Mouse (Mus musculus) cerebellum, adult 8-10 months (tissue): Measurements from ENCODE around the gene Wfdc15b.

Source experiments
- DNase-seq: peaks from one replicate; pipeline ENCODE4 v3.0.0; 2022

The Wfdc15b gene

DNA sequence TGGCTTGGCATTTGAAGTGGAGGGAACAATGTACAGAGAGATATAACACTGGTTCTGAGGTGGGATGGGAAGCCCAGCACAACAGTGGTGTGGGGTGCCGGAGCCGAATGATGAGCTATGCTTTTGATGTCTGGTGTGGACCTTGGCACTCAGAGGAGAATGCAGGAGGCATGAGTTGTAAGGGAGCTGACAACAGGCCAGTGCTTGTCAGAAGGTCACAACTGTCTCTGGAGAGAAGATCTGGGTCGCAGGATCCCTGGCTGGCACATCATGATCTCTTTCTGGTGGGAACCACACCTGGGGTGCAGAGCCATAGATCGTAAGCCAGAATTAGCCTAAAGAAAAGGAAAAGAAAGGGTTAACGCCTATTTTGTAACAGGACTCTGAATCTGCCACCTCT lies 43.6 kb downstream of the Wfdc15b start:
- DNase-seq = no peak

DNA sequence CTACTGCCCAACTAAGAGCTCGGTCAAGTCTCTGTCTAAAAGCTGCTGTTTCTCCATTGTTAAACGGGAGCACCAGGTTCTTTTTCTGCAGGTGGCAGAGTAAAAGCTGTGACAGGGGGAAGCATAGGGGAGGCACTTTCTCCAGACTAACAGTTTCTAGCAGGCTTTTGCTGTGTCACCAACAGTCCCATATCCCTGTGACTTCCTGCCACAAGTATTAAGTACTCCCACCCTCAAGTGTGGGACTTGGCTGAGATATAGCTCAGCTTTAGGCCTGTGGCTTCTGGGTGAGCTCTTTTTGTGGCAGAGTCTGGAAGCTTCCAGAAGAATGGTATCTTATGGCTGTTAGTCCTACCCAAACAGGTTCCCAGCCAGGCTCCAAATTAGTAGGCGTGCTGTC lies 45.6 kb downstream of the Wfdc15b start:
- DNase-seq = no peak

DNA sequence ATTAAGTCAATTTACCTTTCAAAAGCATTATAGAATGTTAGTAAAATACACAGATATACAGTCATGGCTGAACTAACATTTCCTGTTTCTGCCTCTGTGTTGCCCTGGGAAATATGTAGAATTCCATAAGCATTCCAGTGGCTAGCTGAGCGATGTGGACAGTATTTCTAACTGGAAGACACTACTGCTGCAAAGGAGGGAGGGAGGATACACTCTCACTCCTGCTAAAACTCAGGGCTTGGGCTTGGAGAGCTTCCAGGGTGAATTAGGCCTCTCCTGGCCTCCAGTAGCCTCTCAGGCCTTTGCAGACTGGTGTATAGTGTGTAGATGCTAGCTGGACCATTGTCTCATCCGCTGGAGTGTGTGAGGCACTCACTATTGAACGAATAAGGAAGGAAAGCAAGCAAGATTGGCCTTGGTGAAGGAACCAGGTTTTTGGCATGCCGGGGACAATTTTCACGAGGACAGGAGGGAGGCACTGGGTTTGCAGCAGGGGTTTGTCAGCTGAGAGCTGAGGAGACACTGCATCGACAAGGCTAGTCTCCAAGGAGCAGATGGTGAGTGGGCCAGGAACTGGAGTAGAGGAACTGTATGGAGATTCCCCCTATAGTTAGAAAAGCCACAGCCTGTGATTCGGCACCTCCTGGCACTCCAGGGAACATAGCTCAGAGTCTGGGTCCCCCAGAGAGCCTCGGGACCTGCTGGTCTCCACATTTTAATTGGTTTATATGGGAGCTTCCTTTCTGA lies 46.6 kb downstream of the Wfdc15b start:
- DNase-seq = no peak

DNA sequence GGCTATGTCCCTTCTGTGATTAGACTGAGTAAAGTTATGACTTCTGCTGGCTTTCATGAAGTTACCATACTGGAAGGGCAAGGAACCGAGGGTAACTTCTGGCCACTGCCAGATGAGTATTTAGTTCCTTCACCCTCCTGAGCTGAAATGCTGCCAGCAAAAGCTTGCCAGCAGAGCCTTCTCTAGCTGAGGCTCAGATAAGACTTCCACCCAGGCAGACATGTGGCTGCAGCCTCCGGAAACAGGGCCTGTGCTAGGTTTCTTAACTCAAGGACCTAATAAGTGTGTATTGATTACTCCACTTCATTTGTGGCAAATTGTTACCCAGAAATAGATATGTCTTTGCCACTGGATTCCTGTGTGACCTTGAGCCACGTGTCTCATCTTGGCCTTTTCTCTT lies 48.1 kb downstream of the Wfdc15b start:
- DNase-seq = no peak

DNA sequence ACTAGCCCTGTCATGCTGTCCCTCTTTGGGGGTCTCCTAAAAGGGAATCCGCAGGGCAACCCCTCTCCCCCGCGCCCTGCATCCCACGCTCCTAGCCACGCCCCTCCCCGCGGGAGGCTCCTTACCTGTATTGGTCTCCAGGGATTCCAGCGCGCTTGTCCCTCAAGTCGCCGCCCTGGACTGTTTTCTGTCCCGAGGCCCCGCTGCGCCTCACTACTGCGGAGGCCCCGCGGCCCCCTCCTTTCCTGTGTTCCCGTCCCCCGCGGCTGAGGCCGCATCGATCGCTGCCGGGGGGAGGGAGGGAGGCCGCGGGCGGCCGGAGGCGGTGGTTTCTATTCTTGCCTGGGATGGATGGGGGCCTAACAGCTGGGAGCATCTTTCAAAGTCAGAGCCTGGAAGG lies 50.6 kb downstream of the Wfdc15b start, which contains the start of gene Kcns1:
TSS of gene Kcns1 (minus strand) at position 212 of the 400 bp plus-strand sequence.
- DNase-seq = no peak

DNA sequence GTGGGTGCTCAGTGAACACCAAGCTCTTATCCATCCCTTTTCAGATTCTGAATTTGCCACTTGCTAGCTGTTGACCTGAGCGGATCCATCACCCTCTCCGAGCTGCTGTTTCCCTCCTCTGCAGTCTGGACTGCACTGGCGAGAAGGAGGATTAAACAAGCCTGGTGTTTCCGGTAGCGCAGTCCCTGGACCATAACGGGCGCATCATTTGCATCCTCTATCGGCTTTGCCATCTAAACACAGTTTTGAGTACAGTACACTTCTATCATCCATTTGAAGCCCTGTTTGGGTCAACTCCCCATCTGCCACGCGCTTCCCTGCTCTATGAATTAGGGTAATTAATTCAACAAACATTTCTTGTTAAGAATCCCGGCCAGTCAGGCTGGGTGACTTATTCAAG lies 51.1 kb downstream of the Wfdc15b start:
- DNase-seq = no peak

DNA sequence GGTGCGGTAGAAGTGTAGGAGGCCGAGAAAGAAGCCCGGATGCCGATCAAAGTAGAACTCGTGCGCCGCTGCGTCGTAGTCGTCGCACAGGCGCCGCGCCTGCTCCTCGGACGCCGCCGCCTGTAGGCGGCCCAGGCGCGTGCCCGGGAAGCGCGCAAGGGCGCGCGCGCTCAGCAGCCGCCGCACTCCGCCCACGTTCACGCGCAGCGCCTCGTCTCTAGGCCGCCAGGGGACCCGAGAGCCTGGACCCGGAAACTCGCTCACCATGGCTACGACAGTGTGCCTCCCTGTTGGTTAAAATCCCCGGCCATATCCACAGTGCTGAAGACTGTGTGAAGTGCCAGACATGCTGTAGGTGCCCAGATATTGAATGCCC lies 52.9 kb downstream of the Wfdc15b start:
- DNase-seq = no peak

DNA sequence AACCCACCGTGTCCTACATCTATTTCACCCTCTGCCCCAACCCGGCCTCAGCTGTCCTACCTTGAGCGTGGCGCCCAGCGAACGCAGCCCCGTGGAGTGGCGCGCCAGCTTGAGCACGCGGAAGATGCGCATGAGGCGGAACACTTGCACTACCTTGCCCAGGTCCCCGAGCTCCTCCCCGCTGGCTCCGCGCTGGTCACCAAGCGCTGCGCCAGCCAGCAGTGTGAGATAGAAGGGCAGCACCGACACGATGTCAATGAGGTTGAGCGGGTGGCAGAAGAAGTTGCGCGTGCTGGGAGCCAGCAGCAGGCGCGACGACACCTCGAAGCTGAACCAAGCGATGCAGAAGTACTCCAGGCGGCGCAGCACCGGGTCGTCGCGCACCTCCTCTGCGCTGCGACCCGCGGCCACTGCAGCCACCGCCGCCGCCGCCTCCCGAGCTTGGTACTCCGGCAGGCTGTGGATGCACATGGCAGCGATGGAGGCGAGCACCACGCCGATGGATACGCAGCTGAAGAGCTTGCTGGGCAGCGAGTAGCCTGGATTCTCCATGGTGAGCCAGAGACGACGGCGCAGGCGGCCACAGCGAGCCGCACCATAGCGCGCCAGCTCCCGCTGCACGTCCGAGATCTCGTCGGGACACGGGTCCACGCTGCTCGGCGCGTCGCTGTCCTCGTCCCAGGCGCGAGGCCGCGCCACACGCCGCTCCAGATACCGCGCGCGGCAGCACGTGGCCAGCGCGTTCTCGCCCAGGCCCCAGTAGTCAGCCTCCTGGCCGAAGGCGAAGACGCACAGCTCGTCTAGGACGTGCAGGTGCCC lies 53.5 kb downstream of the Wfdc15b start:
- DNase-seq = no peak

DNA sequence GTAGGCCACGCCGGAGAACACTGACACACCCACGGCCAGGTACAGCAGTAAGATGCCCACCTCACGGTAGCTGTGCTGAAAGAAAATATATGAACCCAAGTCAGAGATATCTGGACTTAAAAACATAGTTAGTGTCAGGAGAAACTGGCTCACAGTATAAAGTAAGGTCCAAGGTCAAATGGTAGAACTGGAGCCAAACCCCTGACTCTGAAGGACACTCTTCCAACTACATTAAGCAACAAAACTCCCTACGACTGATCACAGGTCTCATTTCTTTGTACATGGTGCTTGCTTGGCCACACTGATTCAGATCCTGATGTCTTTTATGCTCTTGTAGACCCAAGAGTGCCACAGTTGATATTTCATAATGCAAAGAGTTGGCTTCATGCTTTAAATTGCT lies 56.5 kb downstream of the Wfdc15b start:
- DNase-seq = no peak
